Mouse (Mus musculus) myocyte (in vitro differentiated cells): ENCODE measurements at regions not wholly inside any gene's neighbourhood (a gene's known extent, or its start where the extent isn't known, plus 50 kb on each side); places are given as distances from the start of the nearest gene placed in this dataset.

Experiments
- CEBPB ChIP-seq: IDR thresholded peaks from 2 replicates; pipeline ENCODE4 v1.6.1; 2011; ENCODE audit warnings: mild to moderate bottlenecking, moderate library complexity; ENCODE audit not compliant: poor library complexity, insufficient read depth, severe bottlenecking
- E2F4 ChIP-seq: IDR thresholded peaks from one replicate; pipeline ENCODE4 v1.6.1; 2011; ENCODE audit warnings: mild to moderate bottlenecking, control low read depth, moderate library complexity; ENCODE audit not compliant: insufficient read depth
- MAX ChIP-seq: IDR thresholded peaks from one replicate; pipeline ENCODE4 v1.6.1; 2011; ENCODE audit warnings: low read depth, mild to moderate bottlenecking, control low read depth
- MYOD1 ChIP-seq, 3 experiments: IDR thresholded peaks; one replicate each; pipeline ENCODE4 v1.6.1; 2011; ENCODE audit warnings: control low read depth in 2 of 3, low read depth in 2 of 3, mild to moderate bottlenecking in 2 of 3, moderate library complexity in 1 of 3; ENCODE audit not compliant: insufficient read length in 2 of 3, control insufficient read depth in 1 of 3
- MYOG ChIP-seq, 3 experiments: IDR thresholded peaks; one replicate each; pipeline ENCODE4 v1.6.1; 2011; ENCODE audit warnings: control low read depth in 2 of 3, low read depth in 2 of 3, mild to moderate bottlenecking in 2 of 3; ENCODE audit not compliant: insufficient read length in 2 of 3, control insufficient read depth in 1 of 3, insufficient read depth in 1 of 3
- POLR2A ChIP-seq: IDR thresholded peaks from one replicate; pipeline ENCODE4 v1.6.1; 2011; ENCODE audit warnings: low read depth, mild to moderate bottlenecking, control low read depth, moderate library complexity; ENCODE audit not compliant: insufficient read length
- POLR2AphosphoS2 ChIP-seq: IDR thresholded peaks from one replicate; pipeline ENCODE4 v1.6.1; 2011; ENCODE audit warnings: low read depth, control low read depth; ENCODE audit not compliant: insufficient read length
- REST ChIP-seq: IDR thresholded peaks from one replicate; pipeline ENCODE4 v1.6.1; 2011; ENCODE audit warnings: mild to moderate bottlenecking, control low read depth, moderate library complexity; ENCODE audit not compliant: insufficient read depth, insufficient read length
- SRF ChIP-seq: IDR thresholded peaks from one replicate; pipeline ENCODE4 v1.6.1; 2011; ENCODE audit warnings: low read depth; ENCODE audit not compliant: control insufficient read depth, insufficient read length
- TCF12 ChIP-seq: IDR thresholded peaks from one replicate; pipeline ENCODE4 v1.6.1; 2011; ENCODE audit warnings: mild to moderate bottlenecking, control low read depth; ENCODE audit not compliant: poor library complexity, insufficient read depth, severe bottlenecking
- TCF3 ChIP-seq: IDR thresholded peaks from one replicate; pipeline ENCODE4 v1.6.1; 2011; ENCODE audit warnings: low read depth, control low read depth; ENCODE audit not compliant: insufficient read length
- USF1 ChIP-seq: IDR thresholded peaks from one replicate; pipeline ENCODE4 v1.6.1; 2011; ENCODE audit warnings: low read depth, mild to moderate bottlenecking, control low read depth, moderate library complexity

GRCm38 (mm10) chr3:137108197-137108596, 232.7 kb upstream of the Emcn start:
- TF ChIP-seq POLR2A (no peak), MAX (no peak), MYOG (IDR thresholded peaks at IDR 0.05; ENCODE audit: control insufficient read depth in 1 of 3, insufficient read depth in 1 of 3, insufficient read length in 2 of 3, low read depth in 2 of 3) (no peak), TCF12 (no peak), POLR2AphosphoS2 (no peak), MYOD1 (IDR thresholded peaks at IDR 0.05; ENCODE audit: control insufficient read depth in 1 of 3, insufficient read length in 2 of 3, low read depth in 2 of 3) (no peak), E2F4 (no peak), REST (no peak), USF1 (no peak), TCF3 (no peak), CEBPB (no peak), SRF (no peak)
